Mouse (Mus musculus) heart, adult 2 months (tissue): ENCODE results near the gene Epyc. TPM values are rescaled to one million over a fixed set of nuclear protein-coding genes. Genes with fewer than 3 reads are reported as not detected.

Experiments
- DNase-seq, 2 experiments: peaks; one replicate each; pipeline ENCODE4 v3.0.0; 2021
- H3K27ac ChIP-seq: fragments of 200-600 bp; 2 replicates; pipeline ENCODE4 v1.8.1; 2022
- H3K27me3 ChIP-seq: fragments of 200-500 bp; 2 replicates; pipeline ENCODE4 v1.6.1; 2012; ENCODE audit warnings: mild to moderate bottlenecking, low read length, inconsistent platforms, mixed read lengths; ENCODE audit not compliant: control insufficient read depth, insufficient read depth
- H3K36me3 ChIP-seq: fragments of 200-500 bp; 2 replicates; pipeline ENCODE4 v1.6.1; 2012; ENCODE audit warnings: low read length, inconsistent platforms; ENCODE audit not compliant: control insufficient read depth, insufficient read depth
- H3K4me1 ChIP-seq: fragments of 200-500 bp; 2 replicates; pipeline ENCODE4 v1.6.1; 2011; ENCODE audit warnings: low read length; ENCODE audit not compliant: control insufficient read depth, insufficient read depth
- H3K4me3 ChIP-seq: fragments of 200-600 bp; 2 replicates; pipeline ENCODE4 v1.8.1; 2022
- H3K79me2 ChIP-seq: fragments of 200-500 bp; replicated peaks from 2 replicates; pipeline ENCODE4 v1.6.1; 2012; ENCODE audit warnings: mild to moderate bottlenecking, inconsistent platforms, low read length, moderate library complexity, mixed read lengths; ENCODE audit not compliant: control insufficient read depth, insufficient read depth
- H3K9ac ChIP-seq: fragments of 200-500 bp; 2 replicates; pipeline ENCODE4 v1.6.1; 2012; ENCODE audit warnings: low read depth, mild to moderate bottlenecking, control low read depth, inconsistent platforms, low read length, mixed read lengths
- CTCF ChIP-seq: fragments of 200-600 bp; IDR thresholded peaks from 2 replicates; pipeline ENCODE4 v1.8.1; 2022; ENCODE audit warnings: antibody characterized with exemption, mild to moderate bottlenecking, moderate library complexity
- EP300 ChIP-seq: fragments of 200-500 bp; IDR thresholded peaks from 2 replicates; pipeline ENCODE4 v1.6.1; 2011; ENCODE audit warnings: low read depth, low read length, control low read depth; ENCODE audit not compliant: insufficient read depth
- POLR2A ChIP-seq: fragments of 200-500 bp; IDR thresholded peaks from 2 replicates; pipeline ENCODE4 v1.6.1; 2011; ENCODE audit warnings: mild to moderate bottlenecking, low read depth, low read length, control low read depth; ENCODE audit not compliant: insufficient read depth
- WGBS: fragments of 180-500 bp; shearing (Covaris S2); methylation state at CpG from one replicate; pipeline ENCODE4 v1.1.7; 2018; 5-methylcytosine and 5-hydroxymethylcytosine counted together
- intact Hi-C: fragments of 180-260 bp; cut with DNase I; formaldehyde crosslinking; loops from one replicate; pipeline ENCODE4 v1.15.1; 2025
- polyA plus RNA-seq: library from polyadenylated mRNA; depleted of rRNA; stranded (reverse); fragments of >200 nt; gene quantifications from 2 replicates; pipeline ENCODE4 v1.2.3, GENCODE M21; 2012
- total RNA-seq, 2 experiments: library from RNA; stranded (reverse); gene quantifications; 2 replicates each; pipeline ENCODE4 v1.2.3; 2021

Gene Epyc
- total and polyA plus RNA-seq, 3 experiments = 0.42 to 0.70 (median 0.61) TPM

DNA sequence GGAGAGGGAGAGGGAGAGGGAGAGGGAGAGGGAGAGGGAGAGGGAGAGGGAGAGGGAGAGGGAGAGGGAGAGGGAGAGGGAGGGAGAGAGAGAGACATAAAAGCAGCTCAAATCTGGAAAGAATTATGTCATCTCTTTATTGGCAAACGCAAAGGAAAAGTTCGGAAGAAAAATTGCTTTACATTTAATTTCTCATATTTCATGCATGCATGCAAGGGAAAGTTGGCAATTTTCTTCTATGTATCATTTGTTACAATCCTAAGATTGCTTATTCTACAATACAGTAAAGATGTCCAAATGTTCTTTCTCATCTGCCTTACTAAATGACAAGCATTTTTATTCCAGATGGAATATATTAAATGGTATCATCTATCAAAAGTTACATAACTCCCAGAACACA is 19.5 kb upstream of the Epyc start:
- no peak for TF ChIP-seq EP300
- TF ChIP-seq POLR2A = no peak
- TF ChIP-seq CTCF = no peak
- Histone ChIP-seq H3K4me3 (no peak overlapping the region), H3K27me3 (no peaks in the 10 kb centered on the region), H3K4me1 (no peaks in the 10 kb centered on the region), H3K27ac (no peak overlapping the region), H3K9ac (no peak overlapping the region), H3K36me3 (no peaks in the 10 kb centered on the region), H3K79me2 (no peaks in the 10 kb centered on the region)
- WGBS = 50% methylated on average over 2 of the region's 2 CpGs
- DNase-seq = no peak
- intact Hi-C loops = no loop called here

DNA sequence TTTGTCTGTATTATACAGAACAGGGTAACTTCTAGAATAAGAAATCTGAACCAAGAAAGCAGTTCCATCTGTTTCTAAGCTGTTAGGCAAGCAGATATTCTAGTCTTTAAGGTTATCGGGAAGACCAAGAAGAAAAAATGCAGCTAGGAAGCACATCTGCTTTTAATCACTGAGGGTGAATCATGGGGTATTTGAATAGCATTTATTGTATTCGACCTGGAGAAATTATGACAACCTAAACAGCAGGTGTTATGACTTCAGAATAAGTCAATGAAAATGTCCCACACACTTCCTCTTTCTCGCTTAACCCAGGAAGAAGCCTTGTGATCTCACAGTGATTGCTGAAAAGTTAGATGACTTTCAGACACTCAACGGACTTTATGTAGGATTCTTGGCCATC is 18.8 kb upstream of the Epyc start:
- H3K79me2 ChIP-seq = no peaks in the 10 kb centered on the region
- no peak for DNase-seq
- intact Hi-C loops = no loop called here
- no peak overlapping the region for H3K9ac ChIP-seq
- no peaks in the 10 kb centered on the region for H3K4me1 ChIP-seq
- WGBS = 39% methylated on average over 4 of the region's 4 CpGs
- TF ChIP-seq EP300 (no peak), CTCF (no peak), POLR2A (no peak)
- no peak overlapping the region for H3K4me3 ChIP-seq
- H3K27ac ChIP-seq = no peak overlapping the region
- H3K36me3 ChIP-seq = no peaks in the 10 kb centered on the region
- no peaks in the 10 kb centered on the region for H3K27me3 ChIP-seq

DNA sequence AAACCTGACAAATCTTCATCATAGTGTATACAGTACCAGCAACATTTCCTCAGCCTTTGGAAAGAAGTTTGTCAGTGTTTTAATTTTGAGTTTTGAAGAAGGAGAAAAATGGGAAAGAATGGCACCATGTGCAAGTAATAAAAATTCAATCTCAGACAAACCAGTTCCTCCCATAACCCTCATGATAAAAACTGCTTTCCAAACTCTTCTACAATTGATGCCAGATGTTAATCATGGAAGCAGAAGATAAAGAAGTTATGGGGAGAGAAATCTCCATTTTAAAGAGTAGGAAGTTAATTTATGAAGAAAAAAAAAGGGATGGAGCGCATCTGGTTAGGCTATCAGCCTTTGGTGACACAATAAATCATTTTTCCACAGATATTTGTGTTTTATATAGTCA is 17.3 kb upstream of the Epyc start:
- Histone ChIP-seq H3K9ac (no peak overlapping the region), H3K27ac (no peak overlapping the region), H3K79me2 (no peaks in the 10 kb centered on the region), H3K4me3 (no peak overlapping the region), H3K4me1 (no peaks in the 10 kb centered on the region), H3K27me3 (no peaks in the 10 kb centered on the region), H3K36me3 (no peaks in the 10 kb centered on the region)
- 70% methylated on average over 1 of the region's 1 CpGs for WGBS
- no peak for DNase-seq
- intact Hi-C loops = no loop called here
- TF ChIP-seq EP300 (no peak), POLR2A (no peak), CTCF (no peak)

DNA sequence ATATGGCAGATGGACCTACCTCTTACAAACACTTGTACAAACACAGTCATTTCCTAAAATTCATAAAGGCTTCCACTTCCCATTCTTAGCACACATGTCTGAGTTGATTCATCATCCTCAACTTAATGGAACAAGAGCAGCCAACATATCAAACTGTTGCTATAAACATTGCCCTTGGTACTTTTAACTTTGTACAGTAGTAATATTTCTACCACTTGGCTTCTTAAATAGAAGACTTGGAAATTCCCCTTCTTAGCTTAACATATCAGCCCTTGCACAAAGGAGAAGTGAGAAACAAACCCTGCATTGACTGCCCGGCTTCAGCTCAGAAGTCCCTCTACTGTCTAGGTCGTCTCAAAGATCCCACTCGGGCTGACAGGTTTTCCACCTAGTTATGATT is 12.8 kb upstream of the Epyc start:
- WGBS = 76% methylated on average over 3 of the region's 3 CpGs
- no peak for DNase-seq
- Histone ChIP-seq H3K4me3 (no peak overlapping the region), H3K27me3 (no peaks in the 10 kb centered on the region), H3K27ac (no peak overlapping the region), H3K9ac (no peak overlapping the region), H3K36me3 (no peaks in the 10 kb centered on the region), H3K4me1 (no peaks in the 10 kb centered on the region), H3K79me2 (no peaks in the 10 kb centered on the region)
- no peak for TF ChIP-seq CTCF
- no peak for TF ChIP-seq POLR2A
- no peak for TF ChIP-seq EP300
- intact Hi-C loops = no loop called here

DNA sequence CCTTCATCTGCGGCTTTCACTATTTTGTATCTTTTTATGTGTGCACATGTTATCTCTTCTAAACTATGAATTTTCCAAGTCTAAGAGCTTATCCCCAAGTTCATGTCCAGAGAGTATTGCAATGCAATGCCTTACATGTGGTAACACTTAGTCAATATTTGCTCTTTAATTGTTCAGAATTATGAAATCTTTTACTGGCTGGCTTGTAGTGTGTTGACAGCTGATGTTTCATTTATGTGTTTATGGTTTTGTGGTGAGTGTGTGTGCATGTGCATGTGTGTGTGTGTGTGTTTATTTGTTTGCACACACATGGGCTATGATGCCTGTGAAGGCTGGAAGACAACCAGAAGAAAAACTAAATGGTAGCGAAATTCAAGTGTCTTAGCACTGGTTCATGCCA is 1.9 kb upstream of the Epyc start:
- no peaks in the 10 kb centered on the region for H3K36me3 ChIP-seq

DNA sequence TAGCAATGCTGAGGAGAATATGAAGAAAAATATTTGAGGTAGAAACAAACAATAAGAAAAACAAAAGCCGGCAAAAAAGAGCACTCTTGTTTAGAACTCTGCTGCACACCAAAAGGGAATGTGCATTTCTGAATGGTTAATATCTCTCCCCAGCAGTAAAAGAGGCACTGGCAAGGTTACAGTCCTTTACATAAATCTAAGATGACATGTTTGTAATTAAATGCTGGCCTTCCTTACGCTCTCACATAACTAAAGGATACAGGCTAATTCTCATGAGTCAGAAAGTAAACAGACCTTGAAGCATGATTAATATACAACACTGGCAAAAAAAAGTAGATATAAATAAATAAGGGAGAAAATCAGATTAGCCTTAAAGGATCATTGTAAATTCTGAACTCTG is 6.5 kb downstream of the Epyc start:
- Histone ChIP-seq H3K27me3 (no peaks in the 10 kb centered on the region; the same call in 1 of the 2 replicates), H3K4me3 (no peak overlapping the region), H3K9ac (no peak overlapping the region), H3K36me3 (no peaks in the 10 kb centered on the region), H3K27ac (no peak overlapping the region), H3K4me1 (no peaks in the 10 kb centered on the region), H3K79me2 (no peaks in the 10 kb centered on the region)
- TF ChIP-seq CTCF (no peak), POLR2A (no peak)
- WGBS = 69% methylated on average over 2 of the region's 2 CpGs
- intact Hi-C loops = no loop called here
- no peak for DNase-seq

More for the DNA sequence above, 1.9 kb upstream of the Epyc start:
- H3K79me2 ChIP-seq = no peaks in the 10 kb centered on the region
- DNase-seq = no peak
- no peak overlapping the region for H3K9ac ChIP-seq
- intact Hi-C loops = no loop called here
- WGBS = 66% methylated on average over 2 of the region's 2 CpGs
- H3K27ac ChIP-seq = no peak overlapping the region
- H3K27me3 ChIP-seq = no peaks in the 10 kb centered on the region
- TF ChIP-seq CTCF (no peak), EP300 (no peak), POLR2A (no peak)
- no peaks in the 10 kb centered on the region for H3K4me1 ChIP-seq
- H3K4me3 ChIP-seq = no peak overlapping the region
